Mouse (Mus musculus) CH12.LX (cell line): ENCODE measurements around the gene Dio1. TPM values are rescaled to one million over a fixed set of nuclear protein-coding genes. Genes with fewer than 3 reads are reported as not detected.

Experiments used
- DNase-seq: peaks from one replicate; pipeline ENCODE4 v3.0.0-alpha.2; 2013; ENCODE audit errors: extremely low read depth
- H3K27ac ChIP-seq: 2 replicates; pipeline ENCODE4 v1.5.1; 2012; ENCODE audit warnings: low read depth, mild to moderate bottlenecking, control low read depth, moderate library complexity; ENCODE audit not compliant: insufficient read depth
- H3K27me3 ChIP-seq: replicated peaks from 2 replicates; pipeline ENCODE3; 2012; ENCODE audit warnings: inconsistent platforms
- H3K36me3 ChIP-seq, 2 experiments: replicated peaks in 1 of 2; 2 replicates each; pipeline versions ENCODE3 to v1.6.1; 2012; ENCODE audit warnings: inconsistent platforms in 1 of 2, low read length in 1 of 2, mild to moderate bottlenecking in 1 of 2, mixed read lengths in 1 of 2, moderate library complexity in 1 of 2; ENCODE audit not compliant: control insufficient read depth in 1 of 2, insufficient read depth in 1 of 2
- H3K4me1 ChIP-seq, 2 experiments: 2 replicates each; pipeline ENCODE4 v1.6.1; 2012; ENCODE audit warnings: inconsistent platforms in 1 of 2, moderate library complexity in 1 of 2; ENCODE audit not compliant: insufficient read depth in 2 of 2, control insufficient read depth in 1 of 2
- H3K4me2 ChIP-seq: 2 replicates; pipeline ENCODE4 v1.6.1; 2012; ENCODE audit warnings: low read depth, mild to moderate bottlenecking, control low read depth; ENCODE audit not compliant: poor library complexity, insufficient read depth, severe bottlenecking
- H3K4me3 ChIP-seq, 3 experiments: fragments of 150-350 bp in 1 of 3; sonication (generic) in 1 of 3; replicated peaks in 1 of 3; 2 replicates each; pipeline versions ENCODE3 to v1.5.1; 2011 to 2012; ENCODE audit warnings: low read depth in 2 of 3, low read length in 2 of 3, mild to moderate bottlenecking in 2 of 3, moderate library complexity in 2 of 3, control low read depth in 1 of 3, improper control_type of control experiment in 1 of 3, inconsistent platforms in 1 of 3, mixed read lengths in 1 of 3; ENCODE audit not compliant: poor library complexity in 1 of 3
- H3K79me2 ChIP-seq: replicated peaks from 2 replicates; pipeline ENCODE4 v1.6.1; 2012; ENCODE audit warnings: mild to moderate bottlenecking, moderate library complexity; ENCODE audit not compliant: control insufficient read depth, poor library complexity, insufficient read depth, severe bottlenecking; ENCODE audit errors: extremely low read depth
- H3K9ac ChIP-seq: 2 replicates; pipeline ENCODE4 v1.6.1; 2012; ENCODE audit warnings: low read depth, mild to moderate bottlenecking, control low read depth, moderate library complexity; ENCODE audit not compliant: insufficient read depth
- H3K9me3 ChIP-seq: replicated peaks from 2 replicates; pipeline ENCODE3; 2012; ENCODE audit warnings: low read length, inconsistent platforms, mixed read lengths
- CHD1 ChIP-seq: IDR thresholded peaks from 2 replicates; pipeline ENCODE4 v1.6.1; 2012; ENCODE audit warnings: low read depth, low read length, improper control_type of control experiment, inconsistent platforms
- E2F4 ChIP-seq: IDR thresholded peaks from 2 replicates; pipeline ENCODE4 v1.6.1; 2011; ENCODE audit warnings: low read depth, low read length, improper control_type of control experiment; ENCODE audit not compliant: insufficient replicate concordance
- ELF1 ChIP-seq: IDR thresholded peaks from 2 replicates; pipeline ENCODE4 v1.6.1; 2014; ENCODE audit warnings: low read depth, mild to moderate bottlenecking, inconsistent platforms, low read length, improper control_type of control experiment
- EP300 ChIP-seq: IDR thresholded peaks from 2 replicates; pipeline ENCODE4 v1.6.1; 2011; ENCODE audit warnings: low read length, improper control_type of control experiment
- JUND ChIP-seq: conservative IDR thresholded peaks from 2 replicates; pipeline ENCODE4 v1.6.1; 2011; ENCODE audit warnings: low read depth, low read length, improper control_type of control experiment
- MAZ ChIP-seq: IDR thresholded peaks from 2 replicates; pipeline ENCODE4 v1.6.1; 2012; ENCODE audit warnings: low read depth, mild to moderate bottlenecking, inconsistent platforms, low read length, improper control_type of control experiment, moderate library complexity
- MEF2A ChIP-seq: IDR thresholded peaks from 2 replicates; pipeline ENCODE4 v1.6.1; 2014; ENCODE audit warnings: low read depth, mild to moderate bottlenecking, inconsistent platforms, low read length, improper control_type of control experiment, borderline replicate concordance
- MXI1 ChIP-seq: IDR thresholded peaks from 2 replicates; pipeline ENCODE4 v1.6.1; 2011; ENCODE audit warnings: mild to moderate bottlenecking, low read depth, low read length, improper control_type of control experiment
- NELFE ChIP-seq: IDR thresholded peaks from 2 replicates; pipeline ENCODE4 v1.6.1; 2011; ENCODE audit warnings: low read depth, low read length, improper control_type of control experiment
- NRF1 ChIP-seq: IDR thresholded peaks from 2 replicates; pipeline ENCODE4 v1.6.1; 2014; ENCODE audit warnings: low read depth, mild to moderate bottlenecking, inconsistent platforms, low read length, improper control_type of control experiment, moderate library complexity
- POLR2A ChIP-seq: IDR thresholded peaks from 2 replicates; pipeline ENCODE4 v1.6.1; 2011; ENCODE audit warnings: low read depth, mild to moderate bottlenecking, improper control_type of control experiment, low read length
- POLR2AphosphoS2 ChIP-seq: IDR thresholded peaks from 2 replicates; pipeline ENCODE4 v1.6.1; 2011; ENCODE audit warnings: low read depth, low read length, improper control_type of control experiment
- RAD21 ChIP-seq: IDR thresholded peaks from 2 replicates; pipeline ENCODE4 v1.6.1; 2011; ENCODE audit warnings: low read depth, mild to moderate bottlenecking, low read length, improper control_type of control experiment, moderate library complexity
- SIN3A ChIP-seq: IDR thresholded peaks from 2 replicates; pipeline ENCODE4 v1.6.1; 2012; ENCODE audit warnings: low read length, improper control_type of control experiment, inconsistent platforms
- SMC3 ChIP-seq: IDR thresholded peaks from 2 replicates; pipeline ENCODE4 v1.6.1; 2011; ENCODE audit warnings: low read depth, low read length, improper control_type of control experiment
- UBTF ChIP-seq: IDR thresholded peaks from 2 replicates; pipeline ENCODE4 v1.6.1; 2012; ENCODE audit warnings: low read depth, mild to moderate bottlenecking, inconsistent platforms, low read length, improper control_type of control experiment, moderate library complexity
- USF1 ChIP-seq: IDR thresholded peaks from 2 replicates; pipeline ENCODE4 v1.6.1; 2014; ENCODE audit warnings: low read depth, mild to moderate bottlenecking, inconsistent platforms, low read length, improper control_type of control experiment
- USF2 ChIP-seq: conservative IDR thresholded peaks from 2 replicates; pipeline ENCODE4 v1.6.1; 2011; ENCODE audit warnings: low read depth, low read length, improper control_type of control experiment
- ZKSCAN1 ChIP-seq: IDR thresholded peaks from 2 replicates; pipeline ENCODE4 v1.6.1; 2012; ENCODE audit warnings: low read depth, inconsistent platforms, low read length, improper control_type of control experiment, borderline replicate concordance
- ZMIZ1 ChIP-seq: IDR thresholded peaks from 2 replicates; pipeline ENCODE4 v1.6.1; 2012; ENCODE audit warnings: low read depth, mild to moderate bottlenecking, inconsistent platforms, low read length, improper control_type of control experiment
- ZNF384 ChIP-seq: IDR thresholded peaks from 2 replicates; pipeline ENCODE4 v1.6.1; 2012; ENCODE audit warnings: low read depth, low read length, improper control_type of control experiment, inconsistent platforms
- dilution Hi-C: fragments of 300-500 bp; cut with MboI; formaldehyde crosslinking; loops from 2 replicates; pipeline ENCODE4 v1.14.3; 2020; ENCODE audit warnings: low sequenced_read_pairs; ENCODE audit not compliant: extremely low pct_unique_long_range_greater_than_20kb, extremely low pct_ligation_motif_present
- in situ Hi-C: fragments of 300-500 bp; cut with MboI; formaldehyde crosslinking; loops from 3 replicates; pipeline ENCODE4 v1.14.3; 2019; ENCODE audit warnings: low sequenced_read_pairs, low pct_ligation_motif_present, low pct_unique_long_range_greater_than_20kb, mixed read lengths
- polyA plus RNA-seq: library from polyadenylated mRNA; unstranded; fragments of >175 nt; gene quantifications from 2 replicates; pipeline ENCODE4 v1.2.1, GENCODE M21; 2012; ENCODE audit warnings: low read depth; ENCODE audit not compliant: insufficient read length
- total RNA-seq, 2 experiments: library from RNA; depleted of rRNA; stranded (reverse); fragments of 300-350 nt in 1 of 2; fragments of >200 nt in 1 of 2; gene quantifications; 2 replicates each; pipeline ENCODE4 v1.2.3; 2012 to 2014

Gene Dio1
- total and polyA plus RNA-seq, 3 experiments: 0.23 to 1.3 (median 0.25) TPM

DNA sequence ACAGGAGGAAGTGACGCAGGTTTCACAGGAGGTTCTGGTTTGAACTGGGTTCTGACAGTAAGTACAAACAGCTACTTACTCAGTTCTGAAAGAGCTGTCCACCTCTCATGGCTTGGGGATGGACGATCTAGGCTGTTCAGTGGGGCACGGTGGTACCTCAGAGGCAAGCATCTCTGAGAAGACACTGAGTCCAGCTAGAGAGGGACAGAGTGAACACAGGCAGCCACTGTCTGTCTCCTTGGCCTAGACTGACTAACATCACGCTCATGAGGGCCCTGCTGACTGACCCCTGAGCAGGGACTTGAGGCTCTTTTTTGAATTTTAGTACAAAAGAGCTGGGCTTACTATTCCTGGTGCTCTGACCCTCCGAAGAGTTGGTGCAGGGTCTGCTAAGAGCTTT, 47.2 kb upstream of the Dio1 start:
- in situ Hi-C loops (no loop called here), dilution Hi-C loops (no loop called here)
- Histone ChIP-seq H3K79me2 (no peaks in the 10 kb centered on the region), H3K9me3 (peaks cover 3% of the 10 kb centered on the region), H3K9ac (no peak overlapping the region), H3K27me3 (no peaks in the 10 kb centered on the region), H3K4me3 (no peak overlapping the region), H3K36me3 (peaks cover 17 to 75% of the 10 kb centered on the region in 2 experiments), H3K4me1 (peaks cover 0 to 16% of the 10 kb centered on the region in 2 experiments; a peak in 1 of 4 replicates), H3K4me2 (no peak overlapping the region), H3K27ac (no peak overlapping the region)
- DNase-seq: no peak
- TF ChIP-seq MAZ (no peak), JUND (no peak), ZNF384 (no peak), SMC3 (no peak)

DNA sequence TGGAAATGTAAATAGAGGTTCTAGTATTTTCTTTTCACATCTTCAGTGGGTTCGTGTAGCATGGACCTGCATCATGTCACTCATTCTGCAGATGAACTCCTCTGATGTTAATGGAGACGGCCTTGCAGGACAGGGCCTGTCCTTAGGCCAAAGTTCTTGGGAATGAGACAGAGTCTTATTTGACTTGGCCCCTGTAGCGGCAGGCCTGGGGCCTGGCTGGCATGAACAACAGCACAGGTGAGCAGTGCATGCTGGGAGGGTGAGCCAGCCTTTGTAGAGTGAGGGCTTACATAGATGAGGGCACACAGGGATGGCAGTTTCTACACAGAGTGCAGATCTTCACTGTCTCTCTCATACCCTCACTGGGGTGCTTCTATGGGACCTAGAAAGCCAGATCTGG, 46.6 kb upstream of the Dio1 start:
- Histone ChIP-seq H3K27me3 (no peaks in the 10 kb centered on the region), H3K79me2 (no peaks in the 10 kb centered on the region), H3K9me3 (peaks cover 3% of the 10 kb centered on the region), H3K4me1 (peaks cover 0 to 21% of the 10 kb centered on the region in 2 experiments; a peak in 2 of 4 replicates), H3K4me2 (no peak overlapping the region), H3K4me3 (no peak overlapping the region), H3K9ac (no peak overlapping the region), H3K27ac (no peak overlapping the region), H3K36me3 (peaks cover 17 to 74% of the 10 kb centered on the region in 2 experiments)
- no peak for DNase-seq
- in situ Hi-C loops (no loop called here), dilution Hi-C loops (no loop called here)
- TF ChIP-seq SIN3A (no peak), MXI1 (no peak), USF2 (no peak), ZKSCAN1 (no peak), CHD1 (no peak), POLR2A (no peak), NELFE (no peak), RAD21 (no peak), EP300 (no peak), ZNF384 (no peak), ZMIZ1 (no peak), MAZ (no peak), MEF2A (no peak), USF1 (no peak), NRF1 (no peak), POLR2AphosphoS2 (no peak), SMC3 (no peak), UBTF (no peak), E2F4 (no peak), ELF1 (no peak)
